Mouse (Mus musculus) embryo, embryonic 11.5 days (tissue): ENCODE measurements around the gene Frat2.

ENCODE experiments used
- DNase-seq: peaks from one replicate; pipeline ENCODE4 v3.0.0-alpha.2; 2012; ENCODE audit warnings: low read depth, low spot score

Frat2 gene

DNA sequence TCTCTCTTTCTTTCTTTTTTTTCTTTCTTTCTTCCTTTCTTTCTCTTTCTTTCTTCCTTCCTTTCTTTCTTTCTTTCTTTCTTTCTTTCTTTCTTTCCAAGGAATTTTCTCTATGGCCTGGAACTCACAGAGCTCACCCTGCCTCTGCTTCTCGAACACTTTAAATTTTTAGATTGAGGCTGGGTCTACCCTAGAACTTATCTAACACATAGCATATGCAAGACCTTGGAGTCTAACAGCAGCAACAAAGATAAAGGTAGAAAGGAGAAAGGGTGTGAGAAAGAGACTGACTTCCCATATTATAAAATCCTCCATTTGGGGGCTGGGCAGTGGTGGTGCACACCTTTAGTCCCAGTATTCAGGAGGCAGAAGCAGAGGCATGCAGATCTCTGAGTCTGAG, 25.3 kb downstream of the Frat2 start:
- DNase-seq = no peak

GRCm38 (mm10) chr19:41821436-41821835, 26.5 kb downstream of the Frat2 start:
- DNase-seq = no peak

- DNase-seq = no peak
Observed at GRCm38 (mm10) chr19:41818749-41819148, 29.2 kb downstream of the Frat2 start.

DNA sequence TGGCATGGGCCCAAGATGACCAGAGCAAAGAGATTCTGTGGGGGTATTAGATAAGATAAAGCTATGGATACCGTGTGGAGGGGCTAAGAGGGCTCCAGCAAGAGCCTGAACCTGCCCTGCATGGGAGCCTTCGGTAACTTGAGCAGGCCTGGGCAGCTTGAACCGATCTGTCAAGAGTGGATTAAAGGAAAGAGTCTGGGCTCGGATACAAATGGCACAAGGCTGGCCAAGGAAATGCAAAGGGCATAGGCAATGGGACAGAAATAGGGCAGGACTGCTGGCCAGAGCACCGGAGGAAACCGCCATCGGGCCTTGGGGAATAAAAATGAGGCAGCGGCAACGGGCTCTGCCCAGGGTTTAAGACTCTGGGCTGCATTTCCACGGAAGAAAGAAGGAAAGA, 30.6 kb downstream of the Frat2 start:
- no peak for DNase-seq

GRCm38 (mm10) chr19:41816915-41817314, 31.0 kb downstream of the Frat2 start:
- no peak for DNase-seq

GRCm38 (mm10) chr19:41816410-41816809, 31.5 kb downstream of the Frat2 start:
- no peak for DNase-seq

DNA sequence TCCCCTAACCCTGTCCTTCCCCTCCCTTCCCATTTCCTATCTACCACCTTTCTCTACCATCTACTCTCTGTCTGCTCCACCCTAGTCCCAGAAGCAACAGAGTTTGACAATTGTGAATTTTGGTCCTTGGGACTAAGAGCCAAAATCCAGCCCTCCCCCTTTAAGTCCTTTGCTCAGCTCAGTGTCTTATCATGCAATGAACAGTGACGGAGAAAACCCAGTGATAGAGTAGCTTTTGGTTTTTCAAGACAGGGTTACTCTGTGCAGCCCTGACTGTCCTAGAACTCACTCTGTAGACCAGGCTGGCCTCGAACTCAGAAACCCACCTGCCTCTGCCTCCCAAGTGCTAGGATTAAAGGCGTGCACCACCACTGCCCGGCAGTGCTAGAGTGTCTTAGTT, 34.6 kb downstream of the Frat2 start:
- DNase-seq = no peak

GRCm38 (mm10) chr19:41812525-41812924, 35.4 kb downstream of the Frat2 start:
- no peak for DNase-seq

- no peak for DNase-seq
Observed at GRCm38 (mm10) chr19:41810074-41810473, 37.9 kb downstream of the Frat2 start.

DNA sequence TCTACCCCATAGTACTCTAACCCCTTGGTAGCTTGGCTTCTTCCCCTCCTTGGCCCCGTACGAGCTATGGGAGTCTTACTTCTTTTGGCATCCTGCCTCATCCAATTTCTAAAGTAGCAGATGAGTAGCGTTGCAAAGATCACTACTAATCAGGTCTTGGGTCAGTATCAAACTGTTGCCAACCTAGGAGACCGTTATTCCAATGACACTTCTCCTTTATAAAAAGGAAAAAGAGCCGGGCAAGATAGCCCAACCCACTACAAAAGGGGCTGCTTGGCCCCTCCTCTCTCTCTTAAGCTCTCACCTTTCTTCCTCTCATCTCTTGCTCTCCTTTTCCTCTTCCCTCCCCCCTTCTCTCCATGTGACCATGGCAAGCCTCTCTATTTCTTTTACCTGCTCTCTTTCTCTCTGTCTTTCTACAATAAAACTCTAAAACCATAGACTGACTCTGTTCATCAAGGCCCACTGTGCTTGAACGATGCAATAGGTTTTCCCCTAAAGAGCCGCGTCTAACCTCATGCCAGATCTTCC, 39.8 kb downstream of the Frat2 start:
- no peak for DNase-seq

DNA sequence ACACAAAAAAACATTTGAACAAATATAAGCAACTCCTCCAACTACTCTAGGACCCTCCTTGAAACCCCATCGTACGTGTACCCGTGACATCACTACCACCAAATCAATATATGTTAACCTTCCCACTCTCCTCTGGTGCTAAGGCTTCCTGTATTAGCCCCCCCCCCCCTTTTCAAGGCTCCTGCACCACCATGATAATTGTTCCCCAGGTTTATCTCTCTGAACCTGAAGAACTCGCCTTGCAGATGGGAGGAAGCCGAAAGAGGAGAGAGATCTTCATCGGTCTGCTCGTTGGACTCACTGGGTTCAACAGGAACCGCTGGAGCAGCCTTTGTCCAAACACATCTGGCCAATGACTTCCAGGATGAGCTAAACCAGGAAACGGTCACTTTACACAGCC, 40.4 kb downstream of the Frat2 start:
- no peak for DNase-seq

- DNase-seq = no peak
Observed at GRCm38 (mm10) chr19:41805831-41806230, 42.1 kb downstream of the Frat2 start.

GRCm38 (mm10) chr19:41803322-41803721, 44.6 kb downstream of the Frat2 start:
- DNase-seq = no peak

- peak; percentile 84 for DNase-seq
Observed at GRCm38 (mm10) chr19:41801742-41802369, 46.1 kb downstream of the Frat2 start, which contains the start of gene Arhgap19. Arhgap19 (minus strand) TSS chr19:41802047.

DNA sequence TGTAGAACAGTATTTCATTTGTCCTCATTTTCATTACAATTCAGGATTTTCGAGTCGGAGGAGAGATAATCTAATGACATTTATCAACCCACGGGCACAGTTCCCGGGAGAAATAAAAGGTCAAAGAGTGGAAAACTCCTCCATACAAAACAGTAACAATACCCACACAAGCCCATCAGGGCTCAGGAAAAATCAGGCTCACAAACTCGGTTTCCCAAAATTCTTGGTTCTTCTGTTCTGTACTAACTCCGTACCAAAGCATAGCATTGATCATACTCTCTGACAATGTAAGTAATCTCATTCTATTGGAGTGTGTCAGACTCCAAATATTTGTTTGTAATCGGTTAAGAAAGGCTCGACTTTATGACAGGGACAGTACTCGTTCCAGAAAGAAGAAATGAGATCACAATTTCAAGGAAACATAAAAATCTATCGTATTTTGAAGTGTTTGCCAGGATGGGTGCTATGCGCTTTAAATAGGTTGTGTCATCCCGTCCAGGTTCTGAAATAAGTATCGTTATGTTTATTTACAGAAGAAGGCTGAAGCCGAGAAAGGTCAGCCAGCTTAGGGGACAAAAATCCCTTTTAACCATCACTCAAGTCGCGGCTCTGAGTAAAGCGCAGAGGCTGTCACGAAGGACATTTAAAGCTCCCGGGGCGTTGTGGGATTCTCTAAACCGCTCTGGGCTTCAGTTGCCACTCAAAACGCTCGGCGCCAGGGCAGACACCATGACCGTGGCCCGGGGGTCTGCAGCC, 46.8 kb downstream of the Frat2 start:
- DNase-seq = no peak

DNA sequence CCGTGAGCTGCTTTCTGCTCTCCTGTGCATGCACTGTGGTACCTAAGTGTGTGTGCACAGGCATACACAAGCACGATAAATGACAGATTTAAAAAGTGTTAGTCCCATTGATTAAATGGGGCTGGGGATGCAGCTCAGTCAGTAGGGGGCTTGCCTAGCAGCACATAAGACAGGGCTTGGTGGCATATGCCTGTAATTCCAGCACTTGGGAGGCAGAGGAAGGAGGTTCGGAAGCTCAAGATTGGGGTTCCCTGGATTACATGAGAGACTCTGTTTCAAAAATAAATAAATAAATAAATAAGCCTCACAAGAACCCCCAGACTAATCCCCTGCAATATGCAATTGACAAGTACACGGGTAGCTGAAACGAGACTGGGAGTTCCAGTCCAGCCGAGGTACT, 47.5 kb downstream of the Frat2 start:
- no peak for DNase-seq

DNA sequence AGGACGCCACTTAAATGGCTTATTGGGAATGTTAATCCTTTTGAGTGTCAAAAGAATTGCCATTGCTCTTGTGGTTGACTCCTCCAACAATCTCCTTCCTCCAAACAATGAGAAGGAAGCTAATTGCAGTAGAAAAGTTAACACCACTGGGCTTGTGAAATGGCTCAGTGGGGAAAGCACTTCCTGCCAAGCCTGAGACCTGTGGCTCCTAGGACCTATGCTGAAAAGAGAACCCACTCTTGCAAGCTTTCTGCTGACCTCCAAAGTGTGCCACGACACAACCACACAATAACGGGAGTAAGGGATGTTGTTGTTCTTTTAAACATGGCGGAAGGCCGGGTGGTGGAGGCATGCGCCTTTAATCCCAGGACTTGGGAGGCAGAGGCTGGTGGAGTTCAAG, 50.4 kb downstream of the Frat2 start:
- DNase-seq = no peak

DNA sequence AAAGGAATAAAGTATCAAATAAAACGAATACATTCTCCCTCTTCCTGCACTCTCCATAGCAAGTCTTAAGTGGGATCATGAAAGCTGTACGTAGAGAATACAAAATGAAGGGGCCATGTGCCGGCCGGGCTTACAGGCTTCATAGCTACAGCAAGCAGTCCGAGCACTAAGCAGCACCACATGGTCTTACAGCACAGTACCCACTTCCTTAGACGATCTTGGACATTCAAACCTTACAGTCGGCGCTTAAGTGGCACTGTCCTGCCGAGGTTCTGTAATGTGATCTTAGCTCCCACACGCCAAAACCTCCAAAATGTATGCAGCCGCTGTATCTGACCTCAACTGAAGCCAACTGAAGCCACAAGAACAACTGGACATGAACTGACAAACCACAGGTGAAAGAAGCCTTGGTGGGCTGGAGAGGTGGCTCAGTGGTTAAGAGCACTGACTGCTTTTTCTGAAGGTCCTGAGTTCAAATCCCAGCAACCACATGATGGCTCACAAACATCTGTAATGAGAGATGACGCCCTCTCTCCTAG, 51.1 kb downstream of the Frat2 start:
- no peak for DNase-seq

DNA sequence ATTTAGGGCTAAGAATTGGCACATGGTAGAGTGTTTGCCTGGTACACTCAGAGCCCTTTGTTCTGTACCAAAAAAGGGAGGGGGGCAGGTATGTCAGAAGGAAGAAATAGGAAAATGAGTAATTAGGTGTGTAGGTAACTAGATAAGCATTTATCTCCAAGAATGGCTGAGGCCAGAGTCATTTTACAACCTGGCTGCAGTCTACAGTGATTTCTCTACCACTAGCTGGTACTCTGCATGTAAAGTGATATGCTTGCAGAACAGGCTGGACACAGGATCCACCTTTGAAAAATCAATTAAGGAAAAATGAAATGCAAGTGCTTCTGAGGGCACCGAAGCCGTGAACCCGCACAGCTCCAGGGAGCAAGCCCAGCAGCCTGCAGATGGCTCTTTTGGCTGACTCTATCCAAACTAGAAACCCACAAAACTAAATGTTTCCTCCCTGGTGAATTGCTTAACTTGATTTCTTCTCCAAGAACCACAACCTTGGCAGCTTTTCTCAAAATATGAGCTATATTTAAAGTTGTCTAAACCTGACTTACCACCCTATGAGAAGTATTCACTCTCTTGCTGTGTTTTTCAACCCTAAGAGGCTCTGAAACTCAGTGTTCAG, 51.7 kb downstream of the Frat2 start:
- DNase-seq = no peak
